Mouse (Mus musculus) kidney, postnatal 0 days (tissue): Measurements from ENCODE around the gene Dhx16. TPM values are rescaled to one million over a fixed set of nuclear protein-coding genes. Genes with fewer than 3 reads are reported as not detected.
"Not testable (repeated sequence)": the region's sequence is repeated elsewhere in the genome, so short reads cannot be mapped to it uniquely, and the experiment has no call there.

ENCODE experiments used
- ATAC-seq: fragments of 200-750 bp; cut with Nextera tagmentation; replicated peaks from 2 replicates; pipeline ENCODE4 v1.8.0; 2017; ENCODE audit warnings: low read depth, moderate number of reproducible peaks, moderate TSS enrichment, moderate library complexity; ENCODE audit not compliant: low FRiP score
- DNase-seq: peaks from one replicate; pipeline ENCODE4 v3.0.0-alpha.2; 2016; ENCODE audit warnings: low spot score
- H3K27ac ChIP-seq: fragments of 300-500 bp; sonication (generic); 2 replicates; pipeline ENCODE4 v1.5.1; 2014; ENCODE audit warnings: mild to moderate bottlenecking
- H3K27me3 ChIP-seq: fragments of 300-500 bp; sonication (generic); 2 replicates; pipeline ENCODE4 v1.6.1; 2014; ENCODE audit warnings: low read length, mixed read lengths; ENCODE audit not compliant: insufficient read depth
- H3K36me3 ChIP-seq: fragments of 300-500 bp; sonication (generic); 2 replicates; pipeline ENCODE4 v1.6.1; 2014; ENCODE audit warnings: low read length, mixed read lengths; ENCODE audit not compliant: insufficient read depth
- H3K4me1 ChIP-seq: fragments of 300-500 bp; sonication (generic); replicated peaks from 2 replicates; pipeline ENCODE4 v1.6.1; 2014; ENCODE audit warnings: antibody characterized with exemption, low read length, mixed read lengths; ENCODE audit not compliant: insufficient read depth
- H3K4me2 ChIP-seq: fragments of 300-500 bp; sonication (generic); 2 replicates; pipeline ENCODE4 v1.6.1; 2014; ENCODE audit warnings: mild to moderate bottlenecking, low read length, moderate library complexity, mixed read lengths
- H3K4me3 ChIP-seq: fragments of 300-500 bp; sonication (generic); replicated peaks from 2 replicates; pipeline ENCODE4 v1.5.1; 2014; ENCODE audit warnings: low read depth, low read length
- H3K9ac ChIP-seq: fragments of 300-500 bp; sonication (generic); 2 replicates; pipeline ENCODE4 v1.6.1; 2014; ENCODE audit warnings: low read depth, low read length
- H3K9me3 ChIP-seq: fragments of 300-500 bp; sonication (generic); replicated peaks from 2 replicates; pipeline ENCODE4 v1.6.1; 2016; ENCODE audit warnings: low read length, inconsistent platforms, mixed read lengths
- CTCF ChIP-seq: IDR thresholded peaks from 2 replicates; pipeline ENCODE4 v1.5.1; 2016; ENCODE audit warnings: antibody characterized with exemption, low read depth, mild to moderate bottlenecking, moderate library complexity
- WGBS: fragments of 180-500 bp; shearing (Covaris S2); extraction: QIAGEN DNeasy Blood & Tissue Kit; methylation state at CpG from one replicate; pipeline ENCODE4 v1.1.7; 2014; 5-methylcytosine and 5-hydroxymethylcytosine counted together
- polyA plus RNA-seq: library from polyadenylated mRNA; unstranded; fragments of >200 nt; fragmentation: Nextera tagmentation; extraction: Ambion mirVana; gene quantifications from 2 replicates; pipeline ENCODE4 v1.2.1, GENCODE M21; 2015

Gene Dhx16
- polyA plus RNA-seq, 1 experiment from 2014 or later, result 29.2 TPM

DNA sequence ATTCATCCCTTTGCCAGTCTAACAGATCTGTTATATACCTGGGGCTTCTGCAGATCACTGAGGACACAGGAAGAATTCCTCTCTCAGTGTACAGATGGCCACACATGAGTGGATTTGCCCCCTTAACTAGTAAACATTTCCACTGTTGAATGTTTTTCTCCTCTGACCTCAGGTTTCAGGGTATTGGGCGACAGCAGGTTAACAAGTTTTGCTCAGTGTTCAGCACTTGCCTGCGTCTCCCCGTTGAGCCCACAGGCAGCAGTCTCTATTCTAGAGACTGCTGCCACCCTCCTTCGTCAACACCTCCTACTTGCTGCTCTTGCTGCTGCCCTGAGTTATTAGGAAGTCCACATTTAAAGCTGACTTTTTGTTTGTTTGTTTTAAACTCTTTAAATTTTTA lies 42.1 kb downstream of the Dhx16 start:
- ATAC-seq (no peak), DNase-seq (no peak)
- TF ChIP-seq CTCF, result no peak
- 72% methylated on average over 4 of the region's 4 CpGs for WGBS
- no peak overlapping the region for H3K9ac ChIP-seq
- peaks cover 32% of the 10 kb centered on the region for H3K36me3 ChIP-seq
- H3K4me2 ChIP-seq, result no peak overlapping the region
- H3K9me3 ChIP-seq, result no peaks in the 10 kb centered on the region
- peaks cover 18% of the 10 kb centered on the region; the same call in 1 of the 2 replicates for H3K4me1 ChIP-seq
- 0 out of 2 replicates have a peak overlapping the region, but pooled peaks have one; percentile 0 for H3K27ac ChIP-seq
- no peak overlapping the region for H3K4me3 ChIP-seq
- H3K27me3 ChIP-seq, result no peaks in the 10 kb centered on the region

- Histone ChIP-seq H3K36me3 (peaks cover 37% of the 10 kb centered on the region), H3K9me3 (no peaks in the 10 kb centered on the region), H3K4me1 (peaks cover 18% of the 10 kb centered on the region; the same call in 1 of the 2 replicates), H3K4me3 (no peak overlapping the region), H3K27ac (no peak overlapping the region), H3K4me2 (no peak overlapping the region), H3K9ac (no peak overlapping the region), H3K27me3 (no peaks in the 10 kb centered on the region)
- TF ChIP-seq CTCF, result no peak
- DNase-seq (no peak), ATAC-seq (no peak)
- WGBS, result 86% methylated on average over 3 of the region's 3 CpGs
These were observed 42.9 kb downstream of the Dhx16 start for GRCm38 (mm10) chr17:35922566-35922965.

- peaks cover 18% of the 10 kb centered on the region; the same call in 1 of the 2 replicates for H3K4me1 ChIP-seq
- no peak overlapping the region for H3K9ac ChIP-seq
- DNase-seq (no peak), ATAC-seq (no peak)
- no peaks in the 10 kb centered on the region for H3K27me3 ChIP-seq
- no peaks in the 10 kb centered on the region for H3K9me3 ChIP-seq
- H3K36me3 ChIP-seq, result peaks cover 44% of the 10 kb centered on the region
- H3K4me3 ChIP-seq, result no peak overlapping the region
- TF ChIP-seq CTCF, result no peak
- 88% methylated on average over 4 of the region's 4 CpGs for WGBS
- H3K27ac ChIP-seq, result no peak overlapping the region
- H3K4me2 ChIP-seq, result no peak overlapping the region
These were observed 43.7 kb downstream of the Dhx16 start for GRCm38 (mm10) chr17:35923281-35923680.

DNA sequence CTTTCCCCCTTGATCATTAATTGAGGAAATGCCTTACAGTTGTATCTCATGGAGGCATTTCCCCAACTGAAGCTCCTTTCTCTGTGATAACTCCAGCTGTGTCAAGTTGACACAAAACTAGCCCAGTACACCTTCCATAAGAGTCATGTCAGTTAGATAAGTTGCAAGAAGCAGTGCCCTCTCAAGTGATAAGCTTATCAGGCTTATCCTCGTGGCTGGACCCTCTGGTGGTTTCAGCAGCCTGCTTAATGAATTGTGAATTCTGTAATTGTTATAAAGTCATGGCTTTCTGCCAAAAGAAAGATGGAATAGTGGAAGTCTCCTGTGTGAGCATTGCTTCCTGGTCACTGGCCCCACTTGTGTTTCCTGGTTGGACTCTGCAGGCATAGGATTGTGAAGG lies 47.9 kb downstream of the Dhx16 start:
- DNase-seq, result no peak
- H3K36me3 ChIP-seq, result peaks cover 70% of the 10 kb centered on the region
- no peak for TF ChIP-seq CTCF
- no peaks in the 10 kb centered on the region for H3K9me3 ChIP-seq
- ATAC-seq, result no peak
- H3K27me3 ChIP-seq, result no peaks in the 10 kb centered on the region
- no peak overlapping the region for H3K9ac ChIP-seq
- no peak overlapping the region for H3K4me2 ChIP-seq
- no peak overlapping the region for H3K4me3 ChIP-seq
- no peaks in the 10 kb centered on the region for H3K4me1 ChIP-seq
- WGBS, result 68% methylated on average over 1 of the region's 1 CpGs
- no peak overlapping the region for H3K27ac ChIP-seq

DNA sequence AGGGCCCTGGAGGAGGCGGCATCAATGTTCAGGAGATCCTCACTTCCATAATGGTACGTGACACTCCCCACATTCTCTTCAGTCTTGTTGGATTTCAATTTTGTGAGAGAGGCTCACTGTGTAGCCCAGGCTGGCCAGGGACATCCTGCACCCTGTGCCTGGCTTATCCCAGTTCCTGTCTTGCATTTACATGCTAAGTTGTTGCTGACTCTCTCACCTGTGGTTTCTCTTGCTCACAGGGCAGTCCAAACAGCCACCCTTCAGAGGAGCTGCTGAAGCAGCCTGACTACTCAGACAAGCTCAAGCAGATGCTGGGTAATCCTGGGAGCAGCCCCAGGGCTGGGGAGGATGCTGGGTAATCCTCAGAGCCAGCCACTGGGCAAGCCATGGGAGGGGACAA lies 49.9 kb downstream of the Dhx16 start:
- H3K27ac ChIP-seq, result no peak overlapping the region
- no peaks in the 10 kb centered on the region for H3K9me3 ChIP-seq
- H3K9ac ChIP-seq, result no peak overlapping the region
- no peak overlapping the region for H3K4me3 ChIP-seq
- no peak for TF ChIP-seq CTCF
- no peak for DNase-seq
- no peaks in the 10 kb centered on the region for H3K27me3 ChIP-seq
- ATAC-seq, result no peak
- H3K4me2 ChIP-seq, result no peak overlapping the region
- 97% methylated on average over 2 of the region's 2 CpGs for WGBS
- H3K4me1 ChIP-seq, result no peaks in the 10 kb centered on the region
- H3K36me3 ChIP-seq, result peaks cover 54% of the 10 kb centered on the region

DNA sequence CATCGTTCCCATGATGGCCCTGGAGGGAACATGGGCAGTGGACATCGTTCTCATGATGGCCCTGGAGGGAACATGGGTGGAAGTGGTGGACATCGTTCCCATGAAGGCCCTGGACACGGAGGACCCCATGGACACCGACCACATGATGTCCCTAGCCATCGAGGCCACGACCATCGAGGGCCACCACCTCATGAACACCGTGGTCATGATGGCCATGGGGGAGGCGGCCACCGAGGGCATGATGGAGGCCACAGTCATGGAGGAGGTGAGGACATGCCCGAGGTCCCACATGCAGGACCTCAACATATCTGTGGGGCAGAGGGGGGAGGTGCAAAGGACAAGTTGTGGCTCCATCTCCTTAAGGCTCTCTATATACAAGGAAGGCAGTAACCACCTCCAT lies 51.0 kb downstream of the Dhx16 start:
- H3K4me1 ChIP-seq, result no peaks in the 10 kb centered on the region
- ATAC-seq (peak; percentile 52), DNase-seq (no peak)
- H3K27ac ChIP-seq, result no peak overlapping the region
- H3K9me3 ChIP-seq, result no peaks in the 10 kb centered on the region
- no peak overlapping the region for H3K4me3 ChIP-seq
- TF ChIP-seq CTCF, result no peak
- H3K27me3 ChIP-seq, result no peaks in the 10 kb centered on the region
- H3K36me3 ChIP-seq, result peaks cover 45% of the 10 kb centered on the region
- 96% methylated on average over 12 of the region's 12 CpGs for WGBS
- no peak overlapping the region for H3K4me2 ChIP-seq
- no peak overlapping the region for H3K9ac ChIP-seq

GRCm38 (mm10) chr17:35932608-35933007 lies 53.0 kb downstream of the Dhx16 start:
- ATAC-seq, result no peak
- TF ChIP-seq CTCF, result no peak
- 89% methylated on average over 4 of the region's 4 CpGs for WGBS

GRCm38 (mm10) chr17:35935763-35936162 lies 56.1 kb downstream of the Dhx16 start:
- not testable (repeated sequence) for H3K36me3 ChIP-seq, H3K4me2 ChIP-seq, H3K9me3 ChIP-seq, DNase-seq, H3K9ac ChIP-seq, H3K4me1 ChIP-seq, ATAC-seq, H3K4me3 ChIP-seq, H3K27me3 ChIP-seq, H3K27ac ChIP-seq
- 88% methylated on average over 14 of the region's 14 CpGs for WGBS

More at GRCm38 (mm10) chr17:35932608-35933007, 53.0 kb downstream of the Dhx16 start:
- H3K9me3 ChIP-seq, result no peaks in the 10 kb centered on the region
- H3K27me3 ChIP-seq, result no peaks in the 10 kb centered on the region
- no peak overlapping the region for H3K4me2 ChIP-seq
- no peak overlapping the region for H3K4me3 ChIP-seq
- H3K9ac ChIP-seq, result no peak overlapping the region
- H3K27ac ChIP-seq, result no peak overlapping the region
- peaks cover 32% of the 10 kb centered on the region for H3K36me3 ChIP-seq
- no peaks in the 10 kb centered on the region for H3K4me1 ChIP-seq
- DNase-seq, result no peak
